Mouse (Mus musculus): ENCODE measurements around the gene Mybpc2.

The Mybpc2 gene

GRCm38 (mm10) chr7:44525126-44525832, 823 bp upstream of the Mybpc2 start:
- peak in 1 of 2 experiments; percentile 45 for DNase-seq (ENCODE audit: low spot score in 2 of 2)

DNA sequence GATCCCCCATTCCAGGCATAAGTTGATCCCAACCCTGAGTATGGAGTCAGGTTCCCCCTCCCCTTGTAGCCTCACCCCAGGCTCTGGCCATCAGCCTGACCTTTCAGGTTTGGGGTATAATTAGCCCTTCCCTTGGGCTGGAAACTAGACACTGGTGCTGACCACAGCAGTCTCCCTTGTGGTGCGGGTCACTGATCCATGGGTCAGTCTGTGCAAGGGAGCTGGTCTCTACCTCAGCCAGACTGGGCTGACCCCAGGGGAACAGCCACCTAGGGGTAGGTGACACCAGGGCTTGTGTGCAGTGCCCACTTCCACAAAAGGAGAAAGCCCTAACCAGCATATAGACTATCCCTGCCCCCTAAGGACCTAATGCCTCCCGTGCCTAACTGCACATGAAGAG, 1.4 kb downstream of the Mybpc2 start:
- DNase-seq (ENCODE audit: low spot score in 2 of 2) = no peak

DNA sequence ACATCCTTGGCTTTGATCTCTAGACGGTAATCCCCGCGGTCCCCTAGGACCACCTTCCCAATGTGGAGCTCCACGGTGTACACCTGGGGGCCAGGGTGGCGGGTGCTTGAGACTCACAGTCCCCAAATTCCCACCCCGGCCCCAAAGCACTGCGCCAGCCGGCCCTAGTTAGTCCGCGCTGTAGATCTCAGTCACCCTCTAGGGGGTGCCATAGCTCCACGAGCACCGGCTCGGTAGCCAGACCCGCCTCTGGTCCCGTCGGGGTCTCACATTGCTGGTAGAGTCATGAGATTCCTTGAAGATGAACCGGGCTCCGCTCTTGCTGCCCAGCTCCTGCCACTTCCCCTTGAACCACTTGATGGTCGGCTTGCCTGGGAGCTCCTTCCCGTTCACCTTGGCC, 2.7 kb downstream of the Mybpc2 start:
- DNase-seq (ENCODE audit: low spot score in 2 of 2) = peak in 1 of 2 experiments; percentile 78

GRCm38 (mm10) chr7:44520990-44521389, 3.5 kb downstream of the Mybpc2 start:
- peak in 1 of 2 experiments; percentile 49 for DNase-seq (ENCODE audit: low spot score in 2 of 2)

GRCm38 (mm10) chr7:44519240-44519913, 5.1 kb downstream of the Mybpc2 start:
- no peak for DNase-seq (ENCODE audit: low spot score in 2 of 2)

DNA sequence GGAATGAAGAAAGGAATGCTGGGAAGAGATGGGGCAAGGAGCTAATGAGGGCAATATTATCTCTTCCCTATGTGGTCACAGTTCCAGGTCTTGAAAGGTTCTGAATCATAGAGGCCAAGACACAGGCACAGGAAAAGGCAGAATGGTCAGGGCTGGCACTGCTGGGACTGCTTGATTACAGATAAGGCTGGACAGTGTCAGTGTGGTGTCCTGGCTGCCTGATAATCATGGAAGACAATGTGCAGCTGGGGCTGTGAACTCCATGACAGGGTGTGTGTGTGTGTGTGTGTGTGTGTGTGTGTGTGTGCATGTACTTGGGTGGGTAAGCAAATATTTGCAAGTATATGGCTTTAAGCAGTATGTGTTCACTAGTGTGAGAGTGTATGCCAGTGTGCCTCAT, 17.0 kb downstream of the Mybpc2 start:
- DNase-seq (ENCODE audit: low spot score in 2 of 2) = no peak

DNA sequence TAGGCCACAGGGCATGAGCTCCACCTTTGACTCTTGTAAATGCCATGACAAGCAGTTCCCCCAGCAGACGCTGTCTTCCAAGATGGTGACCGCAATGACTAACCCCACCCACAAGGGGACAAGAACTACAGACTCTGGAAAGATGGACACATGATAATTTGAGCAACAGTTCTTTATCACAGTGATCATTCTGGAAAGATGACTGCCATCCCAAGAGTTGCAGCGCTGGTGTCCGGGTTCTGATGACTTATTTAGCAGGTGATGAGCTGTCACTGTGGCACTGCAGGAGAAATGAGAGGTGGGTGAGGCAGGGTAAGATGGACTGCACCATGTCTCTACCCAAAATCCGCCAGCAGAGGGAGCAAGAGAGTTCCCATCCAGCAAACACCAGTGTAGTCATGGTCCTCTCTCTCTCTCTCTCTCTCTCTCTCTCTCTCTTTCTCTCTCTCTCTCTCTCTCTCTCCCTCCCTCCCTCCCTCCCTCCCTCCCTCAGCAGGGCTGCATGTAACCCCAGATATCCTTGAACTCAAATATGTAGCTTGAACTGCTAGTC, 22.8 kb downstream of the Mybpc2 start:
- DNase-seq (ENCODE audit: low spot score in 2 of 2) = peak; percentile 74 to 88

DNA sequence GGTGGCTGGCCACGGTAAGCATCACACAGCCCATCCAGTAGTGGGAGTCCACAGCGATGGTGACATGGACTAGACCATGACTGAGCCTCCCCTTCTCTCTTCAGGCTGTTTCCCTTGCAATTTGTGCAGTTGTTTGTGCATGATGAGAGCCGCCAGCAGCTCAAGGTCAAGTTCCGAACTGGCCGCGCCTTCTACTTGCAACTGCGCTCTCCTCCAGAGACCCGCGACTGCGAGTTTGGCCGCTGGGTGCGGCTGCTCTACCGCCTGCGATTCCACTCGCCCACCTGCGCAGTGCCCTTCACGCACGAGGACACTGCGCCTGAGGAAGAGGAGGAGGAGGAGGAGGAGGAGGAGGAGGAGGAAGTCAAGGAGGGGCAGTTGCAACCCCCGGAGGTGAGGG, 24.4 kb downstream of the Mybpc2 start:
- DNase-seq (ENCODE audit: low spot score in 2 of 2) = no peak

GRCm38 (mm10) chr7:44498922-44499321, 25.5 kb downstream of the Mybpc2 start:
- no peak for DNase-seq (ENCODE audit: low spot score in 2 of 2)

GRCm38 (mm10) chr7:44497361-44498055, 26.9 kb downstream of the Mybpc2 start:
- no peak for DNase-seq (ENCODE audit: low spot score in 2 of 2)

DNA sequence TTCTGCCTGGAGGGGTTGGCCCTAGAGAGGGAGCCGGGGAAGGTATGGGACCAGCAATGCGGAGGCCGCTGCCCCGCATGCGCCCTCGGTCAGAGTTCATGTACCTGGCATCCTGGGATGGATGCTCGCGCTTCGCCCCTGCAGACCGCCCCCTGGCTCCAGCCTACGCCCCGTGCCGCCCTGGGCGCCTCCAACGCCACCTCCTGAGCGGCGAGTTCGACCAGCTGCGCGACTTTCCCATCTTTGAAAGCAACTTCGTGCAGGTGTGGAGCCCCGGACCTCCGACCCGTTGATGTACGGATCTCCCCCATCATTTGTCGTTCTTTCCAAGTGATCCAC, 27.7 kb downstream of the Mybpc2 start:
- no peak for DNase-seq (ENCODE audit: low spot score in 2 of 2)

DNA sequence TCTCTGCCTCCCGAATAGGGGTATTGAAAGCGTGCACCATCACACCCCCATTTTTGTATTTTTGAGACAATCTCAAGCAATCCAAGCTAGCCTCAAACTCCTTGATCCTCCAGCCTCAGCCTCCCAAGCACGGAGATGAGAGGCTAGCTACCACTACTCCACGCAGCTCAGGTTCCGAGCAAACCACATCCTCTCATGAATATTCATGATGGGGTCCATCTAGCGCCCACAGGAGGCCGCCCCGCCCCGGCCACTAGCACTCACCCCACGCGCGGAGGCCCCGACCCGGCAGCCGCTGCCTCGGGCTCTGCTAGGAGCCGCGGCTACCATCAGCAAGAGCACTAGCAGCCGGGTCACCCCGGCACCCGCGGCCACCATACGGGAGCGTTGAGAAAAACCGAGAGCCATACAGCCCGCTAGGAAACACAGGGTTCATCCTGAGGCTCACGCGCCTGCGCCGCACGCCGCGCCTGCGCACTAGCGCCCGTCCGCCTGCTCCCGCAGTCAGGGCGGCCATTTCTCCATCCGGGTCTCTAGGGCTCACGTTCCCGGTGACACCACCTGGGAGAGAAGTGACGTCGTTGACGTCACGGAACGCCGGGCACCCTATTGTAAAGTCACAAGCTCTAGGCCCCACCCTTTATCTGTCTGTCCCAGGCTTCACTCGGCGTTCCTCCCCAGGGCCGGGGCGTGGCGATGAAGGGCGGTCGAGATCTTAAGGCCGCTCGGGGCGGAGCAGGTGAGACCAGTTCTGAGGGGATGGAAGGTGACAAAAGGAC, 28.3 kb downstream of the Mybpc2 start, which contains the start of the genes Emc10 and Fam71e1:
Emc10 (minus strand) TSS at position 538 of the 779 bp plus-strand sequence.
Fam71e1 (plus strand) TSS at position 590 of the 779 bp plus-strand sequence.
- DNase-seq (ENCODE audit: low spot score in 2 of 2) = peak; percentile 97 to 98

DNA sequence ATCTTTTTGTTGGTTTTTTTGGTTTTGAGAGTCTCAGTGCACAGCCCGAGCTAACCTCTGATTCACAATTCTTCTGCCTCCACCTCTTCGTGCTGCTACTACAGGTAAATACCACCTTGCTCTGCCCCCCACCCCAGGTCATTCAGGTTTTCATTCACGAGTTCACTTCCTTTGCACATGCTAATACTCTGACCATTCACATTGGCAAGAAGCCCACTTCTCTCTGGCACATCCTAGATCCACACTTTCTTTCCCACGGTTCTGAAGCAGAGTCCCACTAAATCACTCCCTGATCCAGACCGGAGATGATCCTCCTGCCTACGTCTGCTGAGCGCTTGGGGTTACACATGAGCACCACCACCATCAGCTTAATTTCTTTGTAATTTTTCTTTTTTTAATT, 29.4 kb downstream of the Mybpc2 start:
- DNase-seq (ENCODE audit: low spot score in 2 of 2) = no peak

DNA sequence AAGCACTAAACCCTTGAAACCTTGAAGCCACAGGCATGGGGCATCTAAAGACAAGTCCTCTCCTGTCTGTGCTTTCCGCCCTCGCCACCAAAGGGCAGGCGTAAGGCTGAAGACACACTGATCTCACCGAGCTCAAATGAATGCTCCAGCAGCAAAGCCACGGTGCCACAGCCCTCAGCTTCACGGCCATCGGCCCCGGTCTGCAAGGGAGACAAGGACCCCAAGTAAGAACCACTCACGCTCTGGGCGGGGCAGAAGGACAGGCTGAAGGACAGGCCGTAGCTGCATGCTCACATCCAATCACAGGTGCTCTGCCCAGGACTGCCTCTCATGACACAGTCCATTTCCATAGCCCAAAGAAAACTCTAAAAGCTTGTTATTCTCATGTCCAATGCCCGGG, 29.8 kb downstream of the Mybpc2 start:
- no peak for DNase-seq (ENCODE audit: low spot score in 2 of 2)

DNA sequence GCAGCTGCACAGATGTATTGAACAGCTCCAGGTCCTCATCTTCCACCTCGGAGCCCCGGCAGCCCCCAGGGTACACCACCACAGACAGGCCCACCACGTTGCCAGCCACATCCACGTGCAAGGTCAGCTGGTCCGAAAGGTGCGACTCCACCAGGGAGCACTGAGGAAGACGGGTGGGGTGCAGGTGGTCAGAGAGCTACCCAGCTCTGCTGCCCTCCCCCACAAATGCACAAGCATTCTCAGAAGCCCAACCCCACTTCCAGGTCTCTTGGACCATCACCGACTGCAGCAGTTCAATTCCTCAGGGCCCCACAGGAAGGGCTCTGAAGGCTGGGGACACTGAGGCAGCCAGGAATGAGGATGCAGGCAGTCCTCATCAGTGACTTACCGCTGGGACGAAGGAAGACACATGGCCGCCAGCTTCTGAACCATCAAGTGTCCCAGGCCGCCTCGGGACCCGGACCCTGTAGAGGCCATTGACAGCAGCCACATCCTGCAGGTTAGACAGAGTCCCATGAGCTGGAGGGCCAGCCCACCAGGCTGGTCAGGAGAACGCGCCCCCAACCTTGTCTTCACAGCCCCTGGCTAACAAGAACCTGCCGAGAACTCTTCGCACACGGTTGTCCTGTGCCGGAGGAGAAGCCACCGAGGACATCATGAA, 32.2 kb downstream of the Mybpc2 start:
- no peak for DNase-seq (ENCODE audit: low spot score in 2 of 2)

GRCm38 (mm10) chr7:44491391-44491790, 33.1 kb downstream of the Mybpc2 start:
- DNase-seq (ENCODE audit: low spot score in 2 of 2) = no peak

- no peak for DNase-seq (ENCODE audit: low spot score in 2 of 2)
These were observed 34.2 kb downstream of the Mybpc2 start for GRCm38 (mm10) chr7:44490281-44490680.

DNA sequence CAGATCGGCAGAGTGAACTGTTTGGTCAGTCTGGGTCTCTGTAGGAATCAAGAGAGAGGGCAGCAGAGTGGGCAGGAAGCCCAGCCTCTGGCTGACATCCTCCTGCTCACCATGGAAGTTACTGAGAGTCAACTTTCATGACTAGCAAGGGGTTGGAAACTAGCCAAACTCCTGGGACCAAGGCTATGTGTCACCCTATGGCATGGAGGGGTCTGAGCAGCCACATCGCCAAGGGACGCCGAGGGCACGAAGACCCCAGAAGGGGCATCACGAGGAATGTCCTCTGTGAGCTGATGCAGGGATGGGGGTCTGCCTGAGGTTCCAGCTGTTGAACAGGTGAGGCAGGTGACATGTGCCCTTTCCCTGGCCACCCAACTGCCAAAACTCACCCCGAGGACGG, 35.9 kb downstream of the Mybpc2 start:
- no peak for DNase-seq (ENCODE audit: low spot score in 2 of 2)

DNA sequence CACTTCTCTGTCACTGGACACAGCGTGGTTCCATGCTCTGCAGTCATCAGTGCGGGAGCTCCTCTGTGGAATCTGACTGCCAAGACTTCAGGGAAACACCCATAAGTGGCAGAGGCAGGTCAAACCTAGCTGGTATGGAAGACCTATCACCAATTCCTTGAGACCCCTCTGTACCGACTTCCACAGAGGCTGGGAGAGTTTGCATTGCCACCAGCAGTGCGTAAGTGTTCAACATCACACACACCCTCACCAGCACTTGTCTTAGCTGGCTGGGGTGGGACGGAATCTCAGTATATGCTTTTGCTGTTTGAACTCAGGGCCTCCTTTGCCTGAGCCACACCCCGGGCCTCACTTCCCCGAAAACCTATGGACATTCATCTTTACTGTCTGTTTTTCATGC, 36.5 kb downstream of the Mybpc2 start:
- DNase-seq (ENCODE audit: low spot score in 2 of 2) = no peak

DNA sequence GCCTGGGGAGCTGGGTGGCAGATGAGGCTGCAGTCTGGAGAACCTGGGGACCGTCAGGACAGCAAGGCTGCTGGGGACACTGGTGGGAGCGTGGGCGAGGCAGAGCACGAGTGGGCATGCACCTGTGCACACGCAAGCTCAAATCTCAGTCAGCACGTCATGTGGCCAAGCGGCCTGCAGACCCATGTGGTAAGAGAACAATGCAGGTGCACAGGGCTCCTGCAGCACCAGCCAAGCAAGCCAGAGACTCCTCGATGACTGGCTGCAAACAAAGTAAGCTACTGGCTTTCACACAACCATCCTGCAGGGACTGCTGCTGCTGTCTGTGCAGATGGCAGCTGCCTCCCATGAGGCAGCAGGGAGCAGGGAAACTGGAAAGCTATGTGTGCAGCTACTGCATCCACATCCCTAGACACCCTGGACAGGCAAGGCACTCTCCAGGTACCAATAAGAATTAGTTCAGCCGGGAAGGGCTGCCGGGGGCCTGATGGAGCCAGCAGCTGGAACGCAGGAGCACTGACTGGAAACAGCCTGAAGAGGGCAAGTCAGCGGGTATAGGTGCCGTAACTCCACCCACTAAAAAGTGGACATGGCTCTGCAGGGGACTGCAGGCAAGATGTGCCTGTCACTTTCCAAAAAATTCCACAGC, 37.4 kb downstream of the Mybpc2 start:
- no peak for DNase-seq (ENCODE audit: low spot score in 2 of 2)

Measured in spleen, postnatal 10 days (tissue).